Mouse (Mus musculus) gastrocnemius, postnatal 10 days (tissue): Measurements from ENCODE around the gene Cryzl2. TPM values are rescaled to one million over a fixed set of nuclear protein-coding genes. Genes with fewer than 3 reads are reported as not detected.

ENCODE experiments used
- DNase-seq: peaks from one replicate; pipeline ENCODE4 v3.0.0; 2021; ENCODE audit warnings: mixed read lengths
- long read RNA-seq, 2 experiments: library from polyadenylated mRNA; stranded (forward); transcript quantifications; one replicate each; pipeline ENCODE4 v2.0.0; 2021
- total RNA-seq, 2 experiments: library from RNA; stranded (reverse); gene quantifications; 2 replicates each; pipeline ENCODE4 v1.2.3; 2021

Gene Cryzl2
- 1 to 10 TPM; 2.8 to 3.9 TPM for total RNA-seq
- long read RNA-seq, experiment 1, partial matches to known transcripts, result 0 of 2 reads
- long read RNA-seq, experiment 1, other reads (novel, unspliced or antisense), result 0 of 2 reads
- long read RNA-seq, experiment 2, transcript Cryzl2-201 (10 exons, 1,618 nt), result major isoform, 7 of 10 reads
- long read RNA-seq, experiment 2, partial matches to known transcripts, result 0 of 10 reads
- long read RNA-seq, experiment 2, other reads (novel, unspliced or antisense), result 0 of 10 reads

- DNase-seq, result peak; percentile 77
Observed at GRCm38 (mm10) chr1:157458421-157459208, at the start of gene Cryzl2. Gene Cryzl2 (plus strand): TSS chr1:157458577.

GRCm38 (mm10) chr1:157409648-157410047, 48.7 kb upstream of the Cryzl2 start:
- no peak for DNase-seq

DNA sequence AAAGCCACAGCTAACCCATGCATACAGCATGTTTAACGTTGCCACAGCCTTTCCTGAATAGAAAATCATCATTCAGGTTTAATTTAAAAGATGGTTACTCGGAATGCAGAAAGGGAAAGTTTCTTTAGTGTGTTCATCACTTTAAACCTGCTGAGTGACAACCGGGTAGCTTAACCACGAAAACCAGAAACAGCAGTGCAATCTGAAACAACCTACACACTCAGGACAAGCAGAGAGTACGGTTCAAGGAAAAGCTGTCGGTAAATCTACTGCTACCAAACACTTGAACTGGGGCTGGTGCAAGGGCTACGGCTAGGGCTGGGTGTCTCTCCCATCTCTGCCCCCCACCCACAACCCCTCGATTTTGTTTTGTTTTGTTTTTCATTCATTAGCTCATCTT, 47.4 kb upstream of the Cryzl2 start:
- no peak for DNase-seq

DNA sequence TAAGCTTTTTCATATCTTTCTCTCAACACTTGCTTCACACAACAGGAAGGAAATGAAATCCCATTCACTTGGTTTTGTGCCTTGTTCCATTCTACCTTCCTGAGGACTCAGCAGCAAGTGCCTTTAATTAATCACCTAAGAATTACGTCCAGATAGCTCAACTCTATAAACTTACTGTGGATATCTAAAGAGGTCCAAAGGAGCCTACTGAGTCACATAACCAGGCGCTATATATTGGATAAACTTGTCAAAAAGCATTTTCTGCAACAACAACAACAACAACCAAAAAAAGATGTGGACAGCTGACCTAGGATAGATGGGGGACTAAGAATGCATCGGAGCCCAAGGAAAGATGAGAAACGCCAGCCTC, 47.1 kb upstream of the Cryzl2 start:
- DNase-seq, result no peak

- peak; percentile 68 for DNase-seq
Observed at GRCm38 (mm10) chr1:157411711-157412380, 46.5 kb upstream of the Cryzl2 start.

GRCm38 (mm10) chr1:157412454-157413369, 45.7 kb upstream of the Cryzl2 start, which contains the start of gene Rasal2:
Gene Rasal2 (minus strand): TSS chr1:157412595.
- DNase-seq, result peak; percentile 98

DNA sequence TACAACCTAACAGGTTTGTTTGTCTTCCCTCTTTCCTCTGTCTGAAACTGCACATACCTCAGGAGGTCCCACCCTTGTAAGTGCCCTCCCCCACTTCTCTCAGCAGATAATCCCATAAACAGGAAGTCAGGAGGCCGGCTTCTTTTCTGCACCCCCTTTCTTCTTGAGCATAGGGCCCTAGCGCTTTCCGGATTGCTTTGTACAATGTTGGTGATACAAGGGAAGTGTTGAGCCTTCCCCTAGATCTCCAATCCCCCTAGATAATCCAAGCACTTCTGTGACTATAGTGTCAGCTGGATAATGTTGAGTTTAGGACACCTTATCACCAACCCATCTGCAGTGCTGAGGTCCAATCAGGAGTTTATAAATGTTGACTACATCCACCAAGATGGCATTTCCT, 42.6 kb upstream of the Cryzl2 start:
- no peak for DNase-seq

DNA sequence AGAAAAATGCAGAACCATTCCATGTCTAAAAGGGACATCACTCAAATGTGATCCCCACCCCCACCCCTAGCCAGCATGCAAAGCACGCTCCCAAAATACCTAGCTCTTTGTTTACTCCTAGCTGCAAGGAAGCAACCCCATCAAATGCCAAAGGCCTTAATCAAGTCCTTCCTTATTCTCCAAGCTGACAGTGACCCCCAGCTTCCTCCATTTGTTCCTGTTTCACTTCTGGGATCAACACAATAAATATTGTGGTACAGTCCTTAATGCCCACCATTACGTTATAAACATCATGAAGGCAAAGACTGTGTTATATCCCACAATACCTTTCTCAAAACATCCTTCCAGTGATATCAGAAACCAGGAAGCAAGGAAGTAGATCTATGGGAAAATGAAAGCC, 41.7 kb upstream of the Cryzl2 start:
- no peak for DNase-seq

DNA sequence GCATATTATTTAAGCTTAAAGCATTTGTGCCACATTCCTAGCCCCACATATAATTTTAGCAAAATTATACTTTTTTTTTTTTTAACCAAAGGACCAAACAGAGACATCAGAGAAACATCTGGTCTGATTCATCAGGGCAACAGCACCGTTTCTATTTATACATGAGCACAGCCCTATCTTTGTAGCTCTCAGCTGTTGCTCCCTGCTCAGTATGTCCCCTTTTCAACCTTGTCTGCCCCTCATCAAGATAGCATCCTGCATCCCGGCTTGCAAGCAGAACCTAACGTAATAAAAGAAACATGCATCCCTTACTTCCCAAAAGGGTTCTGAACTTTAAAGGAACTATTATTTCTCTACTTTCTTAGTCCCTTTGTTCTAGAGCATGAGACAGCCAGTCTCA, 41.0 kb upstream of the Cryzl2 start:
- DNase-seq, result no peak

- DNase-seq, result no peak
Observed at GRCm38 (mm10) chr1:157417861-157418260, 40.5 kb upstream of the Cryzl2 start.

- DNase-seq, result no peak
Observed at GRCm38 (mm10) chr1:157425741-157426427, 32.5 kb upstream of the Cryzl2 start.

DNA sequence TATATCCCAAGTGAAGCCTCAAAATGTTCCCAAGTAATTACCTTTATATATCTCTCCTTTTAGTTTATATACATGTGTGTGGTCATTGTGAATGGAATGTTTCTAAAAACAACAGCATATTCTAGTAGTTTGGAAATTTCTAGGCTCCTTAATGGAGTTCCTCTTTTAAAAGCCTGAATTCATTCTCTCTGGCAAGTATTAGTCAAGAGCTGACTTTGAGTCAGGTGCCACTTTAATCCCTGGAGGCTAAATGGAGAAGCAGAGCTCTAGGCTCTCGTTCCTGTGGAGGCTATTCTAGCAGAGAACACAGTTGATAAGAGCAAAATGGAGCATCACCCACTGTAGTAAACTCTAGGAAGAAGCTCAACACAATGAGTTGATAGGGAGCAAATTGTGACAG, 31.4 kb upstream of the Cryzl2 start:
- no peak for DNase-seq

DNA sequence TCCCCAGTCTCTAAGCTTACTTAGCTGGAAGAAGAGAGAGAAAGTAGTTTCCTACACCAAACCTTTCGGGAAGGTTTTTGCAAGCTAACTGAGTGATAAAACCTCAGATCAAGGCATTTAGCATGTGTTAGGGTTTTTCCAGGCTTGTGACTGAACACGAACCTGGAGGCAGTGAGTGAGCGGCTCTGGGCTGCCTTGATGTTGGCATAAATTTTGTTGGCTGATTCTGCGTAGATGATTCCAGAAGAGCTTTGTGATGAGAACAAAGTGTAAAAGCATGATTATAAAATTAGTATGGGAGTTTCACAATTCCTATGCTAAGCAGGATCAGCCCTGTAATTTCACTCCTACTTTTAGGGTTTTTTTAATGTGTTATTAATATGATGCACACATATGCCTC, 30.8 kb upstream of the Cryzl2 start:
- DNase-seq, result no peak

DNA sequence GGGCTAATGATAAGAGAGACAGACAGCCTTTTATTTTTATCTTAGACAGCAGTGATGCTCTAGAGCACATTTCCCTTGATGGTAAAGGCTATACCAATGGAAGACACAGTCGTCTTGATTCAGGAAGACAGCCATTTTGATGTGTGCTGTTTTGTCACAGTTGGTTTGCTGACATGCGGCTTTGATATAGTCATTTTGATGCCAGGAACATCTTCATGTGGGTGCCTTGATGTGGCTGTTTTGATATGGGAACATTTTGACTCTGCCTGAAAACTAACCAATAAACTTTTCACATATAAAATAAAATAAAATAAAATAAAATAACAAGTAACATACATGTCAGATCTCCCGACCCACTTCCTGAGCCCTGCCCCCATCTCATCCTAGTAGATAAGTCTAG, 30.0 kb upstream of the Cryzl2 start:
- no peak for DNase-seq

GRCm38 (mm10) chr1:157433316-157433715, 25.1 kb upstream of the Cryzl2 start:
- no peak for DNase-seq

DNA sequence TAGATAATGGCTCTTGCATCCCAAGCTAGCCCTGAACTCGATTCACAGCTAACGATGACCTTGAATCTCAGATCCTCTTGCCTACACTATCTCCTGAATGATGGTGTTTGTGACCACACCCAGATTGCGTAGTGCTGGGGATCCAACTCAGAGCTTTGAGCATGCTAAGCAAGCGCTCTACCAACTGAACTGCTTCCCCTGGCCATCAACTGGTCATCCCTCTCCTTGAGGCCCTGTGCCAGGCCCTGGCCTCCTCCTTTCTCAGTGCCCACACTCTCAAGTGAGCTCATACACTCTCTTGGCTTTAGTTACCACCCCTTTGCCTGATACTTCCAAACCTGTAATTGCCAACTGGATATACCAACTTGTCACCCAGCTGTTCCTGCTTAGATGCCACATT, 24.0 kb upstream of the Cryzl2 start:
- DNase-seq, result no peak

GRCm38 (mm10) chr1:157435926-157436325, 22.5 kb upstream of the Cryzl2 start:
- no peak for DNase-seq

- no peak for DNase-seq
Observed at GRCm38 (mm10) chr1:157438290-157438689, 20.1 kb upstream of the Cryzl2 start.

DNA sequence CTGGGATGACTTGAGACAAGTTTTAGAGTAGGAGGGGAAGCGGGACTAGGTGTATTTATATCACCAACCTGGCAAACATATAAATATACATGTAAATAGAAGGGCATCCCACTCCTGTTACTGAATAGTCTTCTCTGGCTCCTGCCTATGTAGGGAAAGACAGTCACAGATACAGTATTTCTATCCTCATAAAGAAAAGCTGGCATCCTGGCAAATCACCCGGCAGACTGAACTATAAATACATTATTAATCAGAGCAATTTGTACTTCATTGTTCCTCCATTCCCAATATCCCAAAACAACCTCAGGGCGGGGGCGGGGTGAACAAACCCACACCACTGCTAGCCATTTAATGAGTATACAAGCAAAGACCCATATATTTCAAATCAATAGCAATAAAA, 19.3 kb upstream of the Cryzl2 start:
- DNase-seq, result no peak

- DNase-seq, result no peak
Observed at GRCm38 (mm10) chr1:157439973-157440641, 18.3 kb upstream of the Cryzl2 start.
